Mouse (Mus musculus): ENCODE results near the gene Ccdc38. TPM values are rescaled to one million over a fixed set of nuclear protein-coding genes. Genes with fewer than 3 reads are reported as not detected.

Gene Ccdc38
- total RNA-seq (2021) = not detected

DNA sequence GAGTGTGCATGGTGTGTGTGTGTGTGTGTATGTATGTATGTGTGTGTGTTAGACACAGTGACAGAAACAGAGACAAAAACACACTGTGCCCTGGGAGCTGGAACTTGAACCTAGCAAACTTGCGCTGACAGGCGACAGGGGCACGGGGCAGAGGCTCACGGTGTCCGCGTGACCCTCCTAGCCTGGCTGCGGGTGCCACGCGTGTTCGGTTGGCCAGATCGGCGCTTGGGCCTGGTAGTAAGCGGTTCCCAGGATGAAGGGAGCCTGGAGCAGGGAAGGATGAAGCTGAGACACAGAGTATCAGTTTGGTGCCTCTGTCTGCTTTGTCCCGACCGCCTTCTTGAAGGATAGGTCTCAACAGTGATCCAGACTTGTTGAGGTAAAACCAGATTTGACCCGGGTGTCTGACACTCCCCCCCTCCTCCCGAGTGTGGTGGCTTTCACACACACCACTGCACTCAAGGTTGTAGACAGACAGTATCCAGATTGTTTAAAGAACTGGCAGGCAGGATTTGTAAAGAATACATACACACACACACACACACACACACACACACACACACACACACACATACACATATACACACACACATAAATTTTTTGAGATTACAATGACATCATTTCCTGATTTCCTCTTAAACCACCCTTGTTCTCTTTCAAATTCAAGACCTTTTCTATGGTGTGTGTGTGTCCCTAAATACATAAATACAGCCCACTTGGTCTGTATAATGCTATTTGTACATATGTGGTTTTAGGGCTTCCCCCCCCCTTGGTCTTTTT, at the start of gene Ccdc38:
Ccdc38 (plus strand) TSS at position 202 of the 780 bp plus-strand sequence.
- intact Hi-C loops (cut with DNase I) = no loop called here
- no peak for DNase-seq (ENCODE audit: low spot score in 2 of 2)

DNA sequence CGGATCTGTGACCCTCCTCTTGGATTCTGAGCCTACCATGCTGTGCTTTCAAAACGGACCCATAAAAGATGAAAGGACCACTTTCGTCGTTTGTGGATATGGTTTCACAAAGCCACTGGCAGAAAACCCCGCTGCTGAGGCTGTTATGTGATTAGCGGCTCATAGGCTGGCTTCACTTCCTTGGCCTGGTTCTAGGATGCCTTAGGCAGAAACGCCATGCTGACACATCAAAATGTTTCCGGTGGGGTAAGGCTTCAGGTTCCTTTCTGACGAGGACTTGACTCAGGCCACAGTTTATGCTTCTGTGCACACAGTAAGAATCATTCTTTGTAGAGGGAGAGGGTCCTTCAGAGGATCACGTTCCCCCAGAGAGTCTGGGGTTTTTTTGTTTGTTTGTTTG, 39.6 kb upstream of the Ccdc38 start:
- intact Hi-C loops (cut with DNase I) = no loop called here
- DNase-seq (ENCODE audit: low spot score in 2 of 2) = no peak

DNA sequence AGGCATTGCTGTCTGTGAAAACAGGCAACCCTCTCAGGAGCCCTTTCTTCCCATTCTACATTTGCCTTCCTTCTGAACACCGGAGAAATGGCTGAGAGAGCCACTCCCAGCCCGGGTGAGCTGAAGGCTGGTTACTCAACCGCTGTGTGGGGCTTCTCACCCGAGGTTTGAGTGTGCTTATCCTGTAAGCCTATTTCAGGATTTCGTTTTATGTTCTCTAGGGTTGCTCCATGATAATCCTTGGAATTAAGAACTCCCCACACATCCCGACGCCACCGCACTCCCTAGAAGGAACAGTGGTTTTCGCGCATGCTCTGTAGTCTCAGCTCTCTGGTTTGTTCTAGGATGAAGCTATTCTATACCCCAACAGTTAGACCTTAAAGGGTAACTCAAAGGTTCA, 39.1 kb upstream of the Ccdc38 start:
- no peak for DNase-seq (ENCODE audit: low spot score in 2 of 2)
- intact Hi-C loops (cut with DNase I) = no loop called here

DNA sequence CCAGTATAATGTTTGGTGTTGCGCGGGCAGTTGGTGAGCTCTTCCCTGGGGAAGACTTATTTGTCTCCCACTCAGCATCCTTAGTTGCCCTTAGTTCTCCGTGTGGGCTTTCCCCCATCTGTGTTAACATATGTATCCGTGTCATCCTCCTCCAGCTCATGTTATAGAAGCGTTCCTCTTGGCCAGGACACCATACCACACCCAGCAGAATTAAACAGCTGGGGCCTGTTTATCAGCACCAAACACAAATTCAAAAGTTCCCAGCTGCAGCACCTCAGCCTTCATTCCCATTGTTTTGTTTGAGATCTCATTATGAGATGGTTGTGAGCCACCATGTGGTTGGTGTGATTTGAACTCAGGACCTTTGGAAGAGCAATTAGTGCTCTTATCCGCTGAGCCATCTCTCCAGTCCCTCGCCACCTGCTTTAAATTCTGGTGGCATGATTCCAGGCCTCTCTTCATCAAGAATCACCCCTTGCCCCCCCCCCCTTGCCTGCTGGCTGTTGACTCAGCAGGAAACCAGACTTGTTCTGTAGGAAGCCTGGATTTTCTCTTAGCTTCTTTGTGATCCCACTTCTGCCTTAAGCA, 32.0 kb upstream of the Ccdc38 start:
- intact Hi-C loops (cut with DNase I) = no loop called here
- DNase-seq (ENCODE audit: low spot score in 2 of 2) = no peak

DNA sequence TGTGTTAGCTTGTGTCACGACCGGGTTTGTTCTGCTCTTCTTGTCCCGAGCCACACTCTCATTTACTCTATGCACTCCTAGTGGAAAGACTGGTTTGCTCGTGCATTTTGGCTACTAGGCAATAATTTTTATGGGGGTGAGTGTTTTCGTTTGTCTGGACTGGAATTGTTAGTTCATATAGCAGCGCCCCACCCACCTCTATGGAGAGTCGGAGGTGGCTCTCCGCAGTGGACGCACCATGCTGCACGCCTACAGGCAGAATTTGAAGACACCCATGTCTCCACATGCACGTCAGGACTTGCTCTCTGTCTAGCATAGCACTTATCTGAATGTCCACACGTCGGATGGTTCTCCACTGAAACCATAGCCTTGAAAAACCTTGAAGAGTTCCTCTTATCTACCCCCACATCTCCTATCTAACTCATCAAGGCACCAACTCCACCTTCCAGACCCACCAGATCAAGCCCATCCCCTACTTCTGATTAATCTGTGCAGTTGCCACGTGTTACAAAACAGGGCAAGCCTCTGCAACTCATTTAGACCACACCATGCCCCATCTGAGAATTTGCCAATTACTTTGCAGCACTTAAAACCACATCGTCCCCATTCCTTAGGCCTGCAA, 30.8 kb upstream of the Ccdc38 start:
- intact Hi-C loops (cut with DNase I) = no loop called here
- no peak for DNase-seq (ENCODE audit: low spot score in 2 of 2)

DNA sequence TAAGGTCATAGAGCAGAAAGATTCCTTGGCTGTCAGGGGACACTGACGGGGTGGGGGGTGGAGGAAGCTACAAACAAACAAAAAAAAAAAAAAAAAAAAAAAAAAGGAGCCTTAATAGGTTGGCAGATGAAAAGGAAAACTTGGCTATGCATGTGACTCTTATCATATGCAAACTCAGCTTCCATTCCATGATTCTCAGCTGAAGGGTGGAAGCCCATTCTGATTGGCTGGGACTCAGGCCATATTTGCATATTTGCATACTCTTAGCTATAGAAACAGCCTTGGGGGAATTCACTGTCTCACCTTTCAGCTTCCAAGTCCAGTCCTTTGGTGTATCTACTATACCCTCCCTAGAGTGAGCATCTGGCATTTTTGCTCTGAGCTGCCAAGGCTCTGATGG, 25.0 kb upstream of the Ccdc38 start:
- intact Hi-C loops (cut with DNase I) = no loop called here
- DNase-seq (ENCODE audit: low spot score in 2 of 2) = no peak

DNA sequence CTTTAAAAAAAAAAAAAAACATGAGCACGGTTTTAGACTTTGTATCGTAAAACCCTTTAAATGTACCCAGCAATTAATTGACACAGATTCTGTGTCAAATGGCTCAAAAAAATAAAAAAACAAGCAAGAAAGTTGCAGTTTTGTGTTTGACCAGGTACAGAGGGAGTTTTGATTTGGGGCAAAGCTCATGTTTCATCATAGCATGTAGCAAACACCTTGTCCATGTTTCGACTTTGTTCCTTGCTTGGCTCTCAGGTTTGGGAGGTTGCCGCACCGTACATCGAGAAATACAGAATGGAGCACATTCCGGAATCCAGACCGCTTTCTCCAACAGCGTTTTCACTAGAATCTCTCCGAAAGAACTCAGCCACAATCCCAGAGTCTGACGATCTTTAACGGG, 24.5 kb upstream of the Ccdc38 start:
- intact Hi-C loops (cut with DNase I) = no loop called here
- DNase-seq (ENCODE audit: low spot score in 2 of 2) = no peak

DNA sequence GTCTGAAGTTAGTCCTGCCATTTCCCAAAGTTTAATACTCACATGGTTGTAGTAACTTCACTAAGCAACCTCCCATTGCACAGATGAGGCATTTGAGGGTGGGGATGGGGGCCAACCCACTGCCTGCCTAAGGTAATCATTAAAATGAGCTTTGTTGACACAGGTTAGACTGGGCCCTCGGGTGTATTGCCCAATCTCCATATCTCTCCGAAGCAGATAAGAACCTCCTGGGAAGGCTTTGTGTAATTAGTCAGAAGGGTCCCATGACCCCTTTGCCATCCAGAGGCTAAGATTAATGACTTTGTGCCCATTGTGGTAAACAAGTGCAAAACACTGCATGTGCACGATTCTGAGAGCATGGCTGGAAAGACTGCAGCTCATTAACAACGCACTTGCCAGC, 22.7 kb upstream of the Ccdc38 start:
- intact Hi-C loops (cut with DNase I) = no loop called here
- no peak for DNase-seq (ENCODE audit: low spot score in 2 of 2)

DNA sequence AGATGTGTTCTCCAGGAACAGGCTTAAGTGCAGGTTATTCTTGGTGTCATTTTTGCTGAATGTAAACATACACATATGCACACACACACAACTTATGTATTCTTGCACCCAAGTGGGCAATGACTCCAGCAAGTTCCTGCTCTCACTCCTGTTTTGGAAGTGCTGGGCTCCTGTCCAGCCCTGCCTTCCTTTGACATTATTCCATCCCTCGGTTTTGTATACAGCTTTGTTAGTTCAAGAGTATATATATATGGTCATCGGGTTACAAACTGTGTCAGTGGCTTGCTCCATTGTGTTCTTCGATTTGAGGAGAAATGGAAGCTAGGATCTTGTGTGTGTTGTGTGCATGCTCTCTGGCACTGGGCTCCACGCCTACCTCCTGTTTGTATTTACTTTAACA, 22.2 kb upstream of the Ccdc38 start:
- intact Hi-C loops (cut with DNase I) = no loop called here
- no peak for DNase-seq (ENCODE audit: low spot score in 2 of 2)

DNA sequence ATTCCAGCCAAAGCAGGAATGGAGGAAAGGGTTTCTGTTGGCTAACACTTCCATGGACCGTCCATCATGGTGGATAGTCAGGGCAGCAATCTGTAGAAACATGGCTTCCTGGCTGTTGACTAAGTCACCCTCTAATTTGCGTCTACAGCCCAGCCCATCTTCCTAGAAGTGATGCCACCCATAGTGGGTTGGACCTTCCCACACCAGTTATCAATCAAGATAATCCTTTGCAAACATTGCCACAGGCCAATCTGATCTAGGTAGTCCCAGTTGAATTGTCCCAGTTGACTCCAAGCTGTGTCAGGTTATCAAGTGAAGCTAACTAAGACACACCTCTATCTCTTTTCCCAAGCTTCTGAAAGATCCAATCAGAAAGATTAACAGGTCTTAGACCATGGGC, 21.8 kb upstream of the Ccdc38 start:
- intact Hi-C loops (cut with DNase I) = no loop called here
- DNase-seq (ENCODE audit: low spot score in 2 of 2) = no peak

DNA sequence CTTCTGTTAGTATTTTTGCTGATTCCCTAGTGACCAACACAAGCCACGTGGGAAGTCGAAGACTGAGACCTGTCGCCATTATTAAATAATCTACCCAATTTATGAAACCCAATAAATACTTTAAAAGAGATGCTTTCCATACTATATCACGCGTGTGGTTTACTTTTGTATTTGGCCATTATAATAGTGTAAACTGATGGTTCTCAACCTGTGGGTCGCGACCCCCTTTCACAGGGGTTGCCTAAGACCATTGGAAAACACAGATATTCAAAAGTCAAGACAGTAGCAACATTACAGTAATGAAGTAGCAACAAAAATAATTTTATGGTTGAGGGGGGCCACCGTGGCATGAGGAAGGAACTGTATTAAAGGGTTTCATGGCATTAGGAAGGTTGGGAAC, 21.3 kb upstream of the Ccdc38 start:
- DNase-seq (ENCODE audit: low spot score in 2 of 2) = no peak
- intact Hi-C loops (cut with DNase I) = no loop called here

DNA sequence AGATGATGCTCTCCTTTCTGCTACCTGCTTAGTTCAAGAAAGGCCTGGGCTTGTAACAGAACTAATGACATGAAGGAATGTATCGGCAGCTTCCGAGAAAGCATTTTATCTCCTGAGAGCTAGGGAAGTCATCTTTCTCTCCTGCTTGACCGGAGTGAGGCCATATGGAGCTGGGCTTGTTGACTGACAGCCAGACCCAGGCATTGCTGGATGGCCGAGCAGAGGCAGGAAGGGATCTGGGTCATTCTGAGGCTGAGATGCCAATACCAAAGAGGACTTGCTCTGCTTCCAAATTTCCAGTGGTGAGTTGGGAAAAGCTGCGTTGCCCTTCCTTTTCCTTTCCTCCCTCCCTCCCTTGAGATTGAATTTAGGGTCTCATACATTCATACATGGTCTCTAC, 20.7 kb upstream of the Ccdc38 start:
- no peak for DNase-seq (ENCODE audit: low spot score in 2 of 2)
- intact Hi-C loops (cut with DNase I) = no loop called here

DNA sequence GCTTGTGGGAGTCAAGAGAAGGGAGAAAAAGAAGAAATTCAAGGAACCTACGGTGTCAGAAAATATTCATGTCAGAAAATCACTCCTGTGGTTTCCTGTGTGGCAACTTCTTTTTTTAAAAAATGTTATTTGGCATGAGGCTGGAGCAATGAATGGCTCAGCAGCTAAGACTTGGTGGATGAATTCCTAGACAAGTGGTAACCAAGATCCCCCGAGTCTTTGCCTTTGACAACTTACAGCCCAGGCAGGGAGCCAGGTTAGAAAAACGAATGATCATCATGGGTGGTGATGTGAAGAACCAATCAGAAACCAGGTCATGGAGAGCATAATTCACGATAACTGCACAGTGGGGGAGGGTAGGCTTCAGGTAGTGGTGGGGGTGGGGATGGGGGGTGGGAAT, 19.4 kb upstream of the Ccdc38 start:
- intact Hi-C loops (cut with DNase I) = no loop called here
- no peak for DNase-seq (ENCODE audit: low spot score in 2 of 2)

DNA sequence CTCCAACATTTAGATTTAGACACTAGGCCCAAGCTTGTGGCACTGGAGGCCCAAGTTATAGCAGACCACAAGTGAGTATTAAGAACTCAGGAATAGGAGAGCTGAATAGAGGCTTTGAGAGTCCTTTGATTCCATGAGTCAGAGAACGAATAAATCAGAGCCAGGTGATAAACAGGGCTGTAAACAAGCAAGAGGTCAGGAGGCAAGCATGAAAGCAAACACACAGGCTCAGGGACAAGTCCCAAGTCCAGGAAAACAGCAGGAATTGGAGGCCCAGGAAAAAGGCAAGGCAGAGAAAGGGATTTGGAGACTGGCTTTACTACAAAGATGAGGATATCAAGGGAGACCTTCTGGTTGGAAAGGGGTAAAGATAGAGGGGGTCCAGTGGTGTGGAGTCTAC, 15.1 kb upstream of the Ccdc38 start:
- intact Hi-C loops (cut with DNase I) = no loop called here
- DNase-seq (ENCODE audit: low spot score in 2 of 2) = no peak

DNA sequence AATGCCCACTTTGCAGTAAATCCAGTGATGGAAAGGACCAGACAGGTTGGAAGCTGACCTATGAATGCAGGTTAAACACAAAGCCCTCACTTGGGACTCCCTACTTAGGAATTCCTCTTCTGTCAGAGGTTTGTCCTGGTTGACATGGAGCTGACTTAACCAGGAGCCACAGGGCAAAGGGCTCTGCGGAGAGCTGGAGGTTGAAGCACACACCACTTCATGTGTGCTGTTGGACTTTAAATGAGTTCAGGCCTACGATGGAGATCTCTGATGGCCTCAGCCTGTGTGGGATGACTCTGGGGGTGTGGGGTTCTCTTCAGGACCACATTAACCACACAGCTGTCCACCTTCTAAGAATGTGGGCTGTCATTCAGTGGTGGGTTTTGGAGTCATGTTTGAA, 2.1 kb upstream of the Ccdc38 start:
- no peak for DNase-seq (ENCODE audit: low spot score in 2 of 2)
- intact Hi-C loops (cut with DNase I) = no loop called here

DNA sequence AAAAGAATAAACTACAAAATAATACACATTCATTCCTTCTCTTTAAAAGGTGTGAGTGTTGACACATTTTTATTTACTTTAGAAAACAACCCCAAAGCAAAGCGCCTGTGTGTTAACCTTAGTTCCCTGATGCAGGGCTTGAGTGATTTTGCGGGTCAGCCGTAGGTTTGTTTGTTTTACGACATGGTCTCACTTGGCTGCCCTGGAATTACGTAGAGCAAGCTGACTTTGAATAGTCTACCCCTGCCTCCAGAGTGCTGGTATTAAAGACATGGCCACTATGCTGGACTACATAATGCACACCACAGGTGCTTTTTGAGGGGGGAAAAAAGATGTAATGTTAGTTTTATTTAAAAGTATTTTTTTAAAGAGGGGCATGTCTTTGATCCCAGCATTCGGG, 1.6 kb upstream of the Ccdc38 start:
- intact Hi-C loops (cut with DNase I) = no loop called here
- DNase-seq (ENCODE audit: low spot score in 2 of 2) = no peak

DNA sequence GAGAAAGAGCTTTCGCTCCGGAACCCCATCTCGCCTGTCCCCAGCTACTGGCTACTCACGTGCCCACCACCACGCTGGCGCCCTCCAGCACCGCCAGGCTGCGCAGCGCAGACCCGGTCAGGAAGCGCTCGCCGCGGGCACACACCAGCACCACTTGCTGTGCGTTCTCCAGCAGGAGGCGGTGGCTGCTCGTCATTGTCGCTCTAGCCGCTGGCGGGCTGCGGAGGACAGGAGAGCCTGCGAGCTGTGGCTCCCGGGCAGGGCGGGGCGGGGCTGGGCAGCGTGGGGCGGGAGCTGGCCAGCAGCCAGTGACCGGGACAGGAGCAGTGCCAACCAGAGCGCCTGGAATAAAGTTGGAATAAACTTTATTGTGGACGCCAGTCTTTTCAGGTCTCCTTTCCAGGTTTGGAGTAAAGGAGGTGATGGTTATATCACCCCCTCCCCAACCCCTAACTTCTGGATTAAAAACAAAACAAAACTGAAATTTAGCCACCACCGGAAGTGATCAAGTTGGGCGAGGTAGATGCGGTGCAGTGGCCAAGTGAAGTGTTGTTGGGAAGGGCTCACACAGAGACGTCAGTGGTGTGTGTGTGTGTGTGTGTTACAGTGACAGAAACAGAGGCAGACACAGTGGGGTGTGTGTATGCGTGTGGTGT, 529 bp upstream of the Ccdc38 start, which contains the start of gene Amdhd1:
Amdhd1 (minus strand) TSS at position 259 of the 656 bp plus-strand sequence.
- intact Hi-C loops (cut with DNase I) = no loop called here
- DNase-seq (ENCODE audit: low spot score in 2 of 2) = peak; percentile 53 to 58

DNA sequence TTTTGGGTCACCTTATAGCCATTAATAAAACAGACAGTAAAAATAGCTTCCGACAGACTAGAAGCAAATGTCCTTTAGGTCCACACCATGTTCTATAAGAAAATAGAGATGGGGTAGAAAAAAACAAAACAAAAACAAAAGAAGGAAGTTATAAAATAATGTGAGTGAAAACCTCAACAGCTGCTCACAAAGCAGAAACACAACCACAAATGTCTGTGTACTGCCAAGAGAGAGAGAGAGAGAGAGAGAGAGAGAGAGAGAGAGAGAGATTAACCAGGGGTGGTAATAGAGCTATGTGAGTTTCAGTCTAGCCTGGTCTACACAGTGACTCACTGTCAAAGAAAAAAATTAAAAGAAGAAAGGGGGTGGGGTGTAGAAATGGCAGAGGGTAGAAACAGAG, 1.2 kb downstream of the Ccdc38 start:
- DNase-seq (ENCODE audit: low spot score in 2 of 2) = no peak
- intact Hi-C loops (cut with DNase I) = no loop called here

DNA sequence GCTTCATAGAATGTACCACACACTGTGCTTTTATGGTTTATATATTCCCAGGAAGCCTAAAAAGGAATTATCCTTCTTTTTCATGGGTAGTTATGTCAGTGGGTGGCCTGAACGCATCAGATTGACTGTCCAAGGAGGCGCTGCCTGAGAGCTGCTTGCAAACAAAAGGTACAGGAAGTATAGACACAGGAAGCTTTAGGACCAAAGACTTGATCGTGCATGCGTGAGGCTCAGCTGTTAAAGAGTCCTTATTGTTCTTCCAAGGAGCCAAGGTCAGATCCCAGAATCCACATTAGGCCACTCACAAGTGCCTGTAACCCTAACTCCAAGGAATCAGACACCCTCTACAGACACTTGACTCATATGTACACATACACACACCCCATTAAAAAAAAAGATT, 1.9 kb downstream of the Ccdc38 start:
- intact Hi-C loops (cut with DNase I) = no loop called here
- no peak for DNase-seq (ENCODE audit: low spot score in 2 of 2)

DNA sequence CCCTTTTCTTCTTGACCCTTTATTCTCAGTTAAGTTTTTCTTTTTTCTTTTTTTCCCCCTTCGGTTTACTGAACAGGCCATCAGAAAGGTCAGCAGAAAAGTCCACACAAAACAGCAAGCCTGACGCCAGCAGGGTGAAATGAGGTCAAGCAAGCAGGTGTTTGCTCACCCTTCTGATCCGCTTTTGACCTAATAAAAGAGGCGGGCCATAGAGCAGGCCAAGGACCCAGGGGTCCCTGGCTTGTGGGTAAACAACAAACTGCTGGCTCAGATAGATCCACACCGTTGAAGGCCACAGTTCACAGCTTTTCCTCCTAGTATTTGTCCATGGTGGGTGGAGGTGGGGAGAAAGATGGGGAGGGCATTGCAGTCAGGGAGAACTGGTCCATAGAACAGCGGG, 2.7 kb downstream of the Ccdc38 start:
- intact Hi-C loops (cut with DNase I) = no loop called here
- no peak for DNase-seq (ENCODE audit: low spot score in 2 of 2)

DNA sequence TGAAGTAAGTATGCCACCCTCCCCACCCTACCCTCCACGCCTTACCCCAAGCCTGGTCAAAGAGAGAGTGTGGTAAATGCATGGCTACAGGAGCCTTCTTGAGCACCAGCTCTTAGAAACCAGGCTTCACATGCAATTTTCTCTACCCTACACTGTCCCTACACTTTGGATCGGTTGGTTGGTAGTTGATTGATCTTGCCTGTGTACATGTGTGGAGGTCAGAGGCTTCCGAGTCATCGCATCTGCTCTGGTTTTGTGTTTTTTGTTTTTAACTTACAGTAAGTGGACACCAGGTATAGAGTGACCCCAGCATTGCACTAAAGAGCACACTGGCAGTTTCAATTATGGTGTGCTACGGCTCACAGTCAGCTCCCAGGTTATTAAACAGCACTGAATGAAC, 3.7 kb downstream of the Ccdc38 start:
- intact Hi-C loops (cut with DNase I) = no loop called here
- DNase-seq (ENCODE audit: low spot score in 2 of 2) = no peak
